Mouse (Mus musculus): Measurements from ENCODE around the gene Tmem120b. TPM values are rescaled to one million over a fixed set of nuclear protein-coding genes. Genes with fewer than 3 reads are reported as not detected.

The Tmem120b gene
- polyA plus RNA-seq (2014; fragmentation: Illumina TruSeq; extraction: RNeasy Lipid Tissue Mini Kit (QIAGEN cat#74804); ENCODE audit: low read depth, low replicate concordance) = 3.8 TPM

GRCm38 (mm10) chr5:123068115-123068514 lies at the start of gene Tmem120b:
Gene Tmem120b (plus strand): TSS chr5:123068415.

GRCm38 (mm10) chr5:123046916-123047315 lies 21.3 kb upstream of the Tmem120b start, which contains the start of gene Morn3:
Gene Morn3 (minus strand): TSS chr5:123047016.

GRCm38 (mm10) chr5:123132308-123133071 lies 64.3 kb downstream of the Tmem120b start, which contains the start of gene Rhof:
Gene Rhof (minus strand): TSS chr5:123132692.

DNA sequence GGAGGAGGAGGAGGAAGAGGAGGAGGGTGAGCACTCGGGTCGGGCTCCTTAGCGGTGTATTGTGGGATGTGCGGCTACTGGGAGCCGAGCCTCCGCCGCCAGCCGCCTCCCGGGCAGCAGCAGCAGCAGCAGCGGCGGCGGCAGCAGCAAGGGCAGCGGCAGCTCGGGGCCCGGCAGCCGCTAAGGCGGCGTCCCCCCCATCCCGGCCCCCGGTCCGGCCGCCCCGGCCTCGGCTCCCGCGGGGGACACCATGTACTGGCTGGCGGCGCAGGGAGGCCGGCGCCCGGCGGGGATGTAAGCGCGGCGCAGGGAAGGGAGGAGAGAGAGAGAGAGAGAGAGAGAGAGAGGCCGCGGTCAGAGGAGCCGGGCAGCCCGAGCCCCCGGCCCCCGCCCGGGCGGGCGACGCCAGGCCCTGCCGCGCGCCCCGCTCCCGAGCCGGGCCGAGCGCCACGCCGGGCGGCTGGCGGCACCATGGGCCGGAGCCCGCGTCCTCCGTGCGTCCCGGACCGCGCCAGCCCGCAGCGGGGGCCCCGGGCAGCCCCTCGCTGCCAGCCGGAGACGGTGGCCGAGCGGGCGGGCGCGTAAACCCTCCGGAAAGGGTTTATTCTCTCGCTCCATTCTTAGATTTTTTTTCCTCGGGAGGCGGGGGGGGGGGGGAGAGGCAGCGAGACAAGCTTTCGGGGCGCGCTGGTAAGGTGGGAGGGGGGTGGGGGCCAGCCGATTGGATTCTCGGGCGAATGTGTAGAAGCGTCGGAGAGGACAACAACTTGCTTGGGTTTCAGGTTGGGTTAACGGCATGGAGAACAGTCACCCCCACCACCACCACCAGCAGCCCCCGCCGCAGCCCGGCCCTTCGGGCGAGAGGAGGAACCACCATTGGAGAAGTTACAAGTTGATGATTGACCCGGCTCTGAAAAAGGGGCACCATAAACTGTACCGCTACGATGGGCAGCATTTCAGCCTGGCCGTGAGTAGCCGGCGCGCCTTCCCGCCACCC lies 74.2 kb downstream of the Tmem120b start, which contains the start of gene Setd1b:
Gene Setd1b (plus strand): TSS at position 33 of the 997 bp plus-strand sequence.

Other genes starting within 250 kb of the Tmem120b start
- gene Anapc5, start 247.1 kb upstream of the Tmem120b start, polyA plus RNA-seq (2014; fragmentation: Illumina TruSeq; extraction: RNeasy Lipid Tissue Mini Kit (QIAGEN cat#74804); ENCODE audit: low read depth, low replicate concordance) = 205 TPM
- 13.9 TPM for gene Rnf34, start 218.4 kb upstream of the Tmem120b start, polyA plus RNA-seq (2014; fragmentation: Illumina TruSeq; extraction: RNeasy Lipid Tissue Mini Kit (QIAGEN cat#74804); ENCODE audit: low read depth, low replicate concordance)
- 13.2 TPM for gene Kdm2b, start 78.6 kb upstream of the Tmem120b start, polyA plus RNA-seq (2014; fragmentation: Illumina TruSeq; extraction: RNeasy Lipid Tissue Mini Kit (QIAGEN cat#74804); ENCODE audit: low read depth, low replicate concordance)
- gene Orai1, start 53.3 kb upstream of the Tmem120b start, polyA plus RNA-seq (2014; fragmentation: Illumina TruSeq; extraction: RNeasy Lipid Tissue Mini Kit (QIAGEN cat#74804); ENCODE audit: low read depth, low replicate concordance) = 0.82 TPM
- not detected for gene Morn3, start 21.4 kb upstream of the Tmem120b start, polyA plus RNA-seq (2014; fragmentation: Illumina TruSeq; extraction: RNeasy Lipid Tissue Mini Kit (QIAGEN cat#74804); ENCODE audit: low read depth, low replicate concordance)
- gene Rhof, start 64.3 kb downstream of the Tmem120b start, polyA plus RNA-seq (2014; fragmentation: Illumina TruSeq; extraction: RNeasy Lipid Tissue Mini Kit (QIAGEN cat#74804); ENCODE audit: low read depth, low replicate concordance) = not detected
- 3.4 TPM for gene Setd1b, start 73.8 kb downstream of the Tmem120b start, polyA plus RNA-seq (2014; fragmentation: Illumina TruSeq; extraction: RNeasy Lipid Tissue Mini Kit (QIAGEN cat#74804); ENCODE audit: low read depth, low replicate concordance)
- gene Psmd9, start 101.0 kb downstream of the Tmem120b start, polyA plus RNA-seq (2014; fragmentation: Illumina TruSeq; extraction: RNeasy Lipid Tissue Mini Kit (QIAGEN cat#74804); ENCODE audit: low read depth, low replicate concordance) = 7.2 TPM
- not detected for gene Hpd, start 114.3 kb downstream of the Tmem120b start, polyA plus RNA-seq (2014; fragmentation: Illumina TruSeq; extraction: RNeasy Lipid Tissue Mini Kit (QIAGEN cat#74804); ENCODE audit: low read depth, low replicate concordance)
- gene Wdr66, start 183.7 kb downstream of the Tmem120b start, polyA plus RNA-seq (2014; fragmentation: Illumina TruSeq; extraction: RNeasy Lipid Tissue Mini Kit (QIAGEN cat#74804); ENCODE audit: low read depth, low replicate concordance) = 0.52 TPM

All from adrenal gland, adult 10 weeks (tissue).